Mouse (Mus musculus): Measurements from ENCODE around the gene Cdc25b. TPM values are rescaled to one million over a fixed set of nuclear protein-coding genes. Genes with fewer than 3 reads are reported as not detected.

Gene Cdc25b
- polyA plus RNA-seq, 1 experiment: 14.4 TPM

DNA sequence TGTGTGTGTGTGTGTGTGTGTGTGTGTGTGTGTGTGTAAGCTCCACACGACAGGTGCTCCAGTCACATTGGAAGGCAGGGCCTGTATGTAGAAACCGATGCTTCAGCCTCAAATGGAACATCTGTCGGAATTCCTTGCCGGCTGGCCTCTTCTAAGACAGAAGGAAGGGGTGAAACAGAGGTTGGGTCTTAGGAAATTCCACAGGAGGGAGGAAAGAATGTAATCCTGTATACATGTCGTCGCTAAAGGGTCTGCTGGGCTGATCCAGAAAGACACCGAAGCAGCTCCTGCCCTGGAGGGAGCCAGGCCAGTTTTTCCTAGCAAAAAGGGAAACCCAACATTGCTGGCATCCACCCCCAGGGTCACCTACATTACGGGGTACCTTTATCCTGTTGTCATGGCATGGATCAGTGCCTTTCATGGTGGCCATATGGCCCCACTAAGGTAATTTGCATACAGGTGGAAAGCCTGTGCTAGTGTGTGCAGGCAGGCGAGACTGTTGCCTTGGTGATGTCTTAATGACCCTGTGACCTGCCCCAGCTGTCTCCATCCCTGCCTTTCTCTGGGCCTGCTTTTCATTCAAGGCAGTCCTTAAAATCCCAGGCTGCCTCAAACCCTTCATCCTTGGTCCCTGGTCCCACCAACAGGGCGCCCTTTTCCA is 3.7 kb downstream of the Cdc25b start:
- no peak for DNase-seq (ENCODE audit: low read depth)

DNA sequence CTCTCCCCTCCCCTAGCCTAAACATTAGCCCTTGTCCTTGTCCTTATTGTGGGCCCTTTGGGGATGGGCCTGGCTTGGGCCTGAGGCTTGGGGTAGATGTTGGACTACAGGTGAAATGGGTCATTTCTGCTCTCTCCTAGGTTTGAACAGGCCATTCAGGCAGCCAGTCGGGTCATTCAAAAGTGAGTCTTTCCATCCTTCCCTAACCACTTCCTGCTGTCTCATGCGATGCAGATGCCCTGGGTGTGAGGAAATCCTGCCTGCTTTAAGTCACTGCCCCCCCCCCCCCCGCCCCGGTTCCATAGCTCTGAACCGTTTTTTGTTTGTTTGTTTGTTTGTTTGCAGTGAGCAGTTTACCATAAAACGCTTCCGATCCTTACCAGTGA is 4.2 kb downstream of the Cdc25b start:
- DNase-seq (ENCODE audit: low read depth): no peak

DNA sequence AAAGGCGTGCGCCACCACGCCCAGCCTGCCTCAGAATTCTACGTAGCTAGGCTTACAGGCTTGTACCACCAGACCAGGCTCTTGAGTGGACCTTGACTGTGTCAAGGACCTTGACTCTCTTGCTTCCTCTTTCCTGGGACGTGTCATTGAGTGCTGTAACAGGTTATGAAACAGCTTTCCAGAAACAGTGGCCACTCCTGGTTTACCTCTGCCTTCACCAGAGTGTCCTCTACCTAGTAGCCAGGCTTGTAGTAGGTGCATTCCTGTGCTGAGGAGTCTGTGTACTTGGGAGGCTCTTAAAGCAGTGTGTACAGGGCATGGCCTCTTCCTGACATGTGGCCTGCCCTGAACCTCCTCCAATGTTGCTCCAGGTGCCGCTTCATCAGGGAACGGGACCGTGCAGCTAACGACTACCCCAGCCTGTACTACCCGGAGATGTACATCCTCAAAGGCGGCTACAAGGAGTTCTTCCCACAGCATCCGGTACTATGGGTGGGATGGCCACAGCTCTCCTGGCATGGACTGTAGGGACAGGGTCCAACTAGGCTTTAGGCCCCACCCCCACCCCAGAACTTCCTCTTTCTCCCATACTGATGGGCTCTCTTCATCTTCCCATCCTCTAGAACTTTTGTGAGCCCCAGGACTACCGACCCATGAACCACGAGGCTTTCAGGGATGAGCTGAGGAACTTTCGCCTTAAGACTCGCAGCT is 10.0 kb downstream of the Cdc25b start:
- no peak for DNase-seq (ENCODE audit: low read depth)

DNA sequence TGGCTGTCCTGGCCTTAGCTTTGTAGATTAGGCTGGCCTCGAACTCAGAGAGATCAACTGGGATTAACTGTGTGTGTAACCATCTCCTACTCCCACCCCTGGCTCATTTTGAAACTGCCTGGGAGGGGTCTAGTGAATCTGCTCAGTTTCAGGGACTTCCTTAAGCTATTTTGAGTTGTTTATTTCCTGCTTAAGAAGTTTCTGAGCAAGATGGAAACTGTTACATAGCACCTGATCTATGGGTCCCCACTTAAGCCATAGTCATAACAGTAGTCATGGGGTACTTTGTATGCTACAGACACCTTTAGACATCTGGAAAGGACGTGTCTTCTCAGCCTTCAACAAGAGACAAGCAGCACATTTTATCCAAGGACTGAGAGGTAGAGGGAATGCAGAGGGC is 14.0 kb downstream of the Cdc25b start:
- DNase-seq (ENCODE audit: low read depth): no peak

DNA sequence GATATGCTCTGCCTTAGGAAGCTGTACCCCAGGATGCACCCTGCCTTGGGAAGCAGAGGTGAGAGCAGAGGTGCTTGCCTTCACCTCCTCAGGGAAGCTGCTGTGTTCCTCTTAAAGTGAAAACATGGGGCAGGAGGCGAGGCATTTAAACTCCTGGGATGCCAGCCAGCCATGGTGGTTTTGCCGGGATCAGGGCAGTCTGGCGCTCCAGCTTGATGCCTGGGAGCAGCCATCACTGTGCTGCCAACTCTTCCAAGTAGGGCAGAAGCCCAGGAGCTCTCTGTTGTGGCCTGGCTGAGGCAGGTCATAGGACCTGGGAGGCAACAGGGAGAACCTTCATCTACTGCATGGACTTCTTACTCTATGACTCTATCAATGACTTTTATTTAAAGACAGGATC is 14.5 kb downstream of the Cdc25b start:
- DNase-seq (ENCODE audit: low read depth): no peak

DNA sequence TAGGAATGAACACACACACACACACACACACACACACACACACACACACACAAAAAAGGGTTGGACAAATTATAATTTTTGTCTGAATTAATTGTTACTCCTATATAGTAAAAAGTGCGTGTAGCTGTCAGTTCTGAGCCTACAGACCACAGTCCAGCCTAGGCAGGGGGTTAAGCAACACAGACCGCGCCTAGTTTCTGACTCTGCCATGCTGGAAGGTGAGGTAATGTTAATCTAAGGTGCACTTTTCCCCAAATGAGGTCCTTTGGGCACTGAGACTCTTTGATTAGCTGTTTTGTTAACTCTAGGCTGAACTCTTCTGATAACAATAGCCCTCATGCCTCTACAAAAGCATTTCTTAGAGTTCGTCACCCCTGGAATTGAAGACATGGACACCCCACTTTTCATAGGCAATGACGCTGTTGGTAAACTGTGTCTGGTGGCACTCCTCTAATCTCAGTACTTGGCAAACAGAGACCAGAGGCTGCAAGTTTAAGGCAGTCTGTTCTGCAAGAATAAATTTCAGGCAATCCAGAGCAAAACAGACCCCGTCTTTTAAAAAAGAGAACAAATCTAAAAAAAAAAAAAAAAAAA is 17.2 kb downstream of the Cdc25b start:
- DNase-seq (ENCODE audit: low read depth): no peak

DNA sequence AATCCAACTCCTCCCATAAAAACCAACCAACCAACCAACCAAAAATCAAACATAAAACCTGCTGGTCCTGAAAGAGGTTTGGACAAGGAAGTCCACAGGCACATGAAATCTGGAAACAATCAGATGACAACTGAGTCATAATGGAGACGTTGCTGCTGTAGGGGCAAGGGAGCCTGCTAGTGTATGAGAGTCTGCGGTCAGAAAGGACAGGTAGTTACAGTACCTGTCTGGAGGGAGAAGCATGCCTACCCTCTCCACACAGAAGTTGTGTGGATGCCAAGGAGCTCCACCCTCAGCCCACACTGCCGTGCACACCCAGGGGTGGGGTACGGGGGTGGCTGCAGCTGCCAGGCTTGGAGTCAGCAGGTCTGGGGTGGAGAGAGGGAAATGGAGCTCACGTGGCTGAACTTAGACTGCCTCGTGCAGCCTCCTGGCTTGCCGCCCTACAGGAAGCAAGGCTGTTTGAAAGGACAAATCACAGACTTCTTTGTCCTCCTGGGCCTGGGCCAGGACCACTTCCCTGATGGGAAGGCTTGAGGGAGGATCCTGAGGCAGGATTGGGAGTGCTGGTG is 17.7 kb downstream of the Cdc25b start:
- no peak for DNase-seq (ENCODE audit: low read depth)

DNA sequence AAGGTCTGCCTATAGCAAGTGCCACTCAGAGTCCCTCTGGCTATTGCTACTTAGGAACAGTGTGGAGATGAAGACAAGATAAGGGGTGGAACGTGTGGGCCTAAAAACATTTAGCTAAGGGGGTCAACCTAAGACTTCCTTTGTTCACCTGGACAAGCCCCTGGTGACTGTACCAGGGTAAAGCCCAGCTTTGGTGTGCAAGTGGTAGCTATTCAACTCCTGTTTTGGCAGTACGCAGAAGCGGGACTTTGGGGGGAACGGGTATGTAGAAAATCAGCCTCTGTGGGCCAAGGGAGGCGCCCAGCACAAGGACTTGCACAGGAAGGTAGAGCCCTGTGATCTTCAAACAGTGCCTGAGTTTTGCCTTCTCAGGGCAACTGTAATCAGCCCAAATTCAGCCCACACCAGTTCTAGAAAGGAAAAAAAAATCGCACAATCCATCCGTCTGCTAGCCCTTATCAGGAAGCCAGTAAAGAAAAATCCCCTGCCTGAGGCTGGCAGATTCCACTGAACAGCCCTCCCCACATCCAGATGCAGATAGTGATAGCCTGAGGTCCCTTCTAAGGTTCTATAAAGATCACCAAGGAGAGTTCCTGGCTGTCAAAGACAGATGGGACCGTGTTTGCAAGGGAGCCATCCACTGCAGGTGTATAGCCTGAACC is 18.9 kb downstream of the Cdc25b start:
- no peak for DNase-seq (ENCODE audit: low read depth)

DNA sequence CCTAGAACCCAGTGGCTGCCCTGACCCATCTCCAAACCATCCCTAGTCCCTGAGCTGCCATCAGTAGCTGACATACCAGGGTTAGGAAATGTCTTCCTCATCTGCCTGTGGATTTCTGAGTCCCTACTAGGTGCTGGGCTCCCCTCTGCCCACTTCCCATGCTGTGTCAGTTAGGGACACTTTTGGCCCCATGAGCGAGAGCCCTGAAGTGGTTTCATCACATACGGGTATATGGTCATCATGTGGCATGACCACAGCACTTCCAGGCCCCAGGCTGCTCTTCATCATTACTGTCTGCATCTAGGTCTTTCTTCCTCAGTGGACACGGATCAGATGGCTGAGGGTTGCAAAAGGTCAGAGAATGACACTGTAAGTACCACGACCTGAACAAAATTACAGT is 20.0 kb downstream of the Cdc25b start, which contains the start of gene Ap5s1:
Ap5s1 (plus strand) TSS at position 301 of the 400 bp plus-strand sequence.
- no peak for DNase-seq (ENCODE audit: low read depth)

DNA sequence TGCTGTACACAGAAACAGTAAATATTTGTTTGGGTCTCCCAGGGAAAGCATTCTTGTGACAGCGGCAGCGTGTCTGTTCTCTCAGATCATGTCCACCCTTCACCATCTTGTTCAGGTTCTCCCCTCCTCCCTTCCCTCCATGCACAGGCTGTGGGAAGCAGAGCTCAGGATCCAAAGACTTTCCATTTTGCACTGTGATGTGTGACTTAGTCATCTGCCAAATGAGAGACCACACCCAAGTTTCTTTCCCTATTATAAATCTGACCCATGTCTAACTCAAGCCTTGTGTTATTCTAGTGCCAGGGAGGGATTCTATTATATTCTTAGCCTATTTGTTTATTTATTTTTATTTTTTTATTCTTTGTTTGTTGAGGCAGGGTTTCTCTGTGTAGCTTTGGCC is 21.6 kb downstream of the Cdc25b start:
- DNase-seq (ENCODE audit: low read depth): no peak

DNA sequence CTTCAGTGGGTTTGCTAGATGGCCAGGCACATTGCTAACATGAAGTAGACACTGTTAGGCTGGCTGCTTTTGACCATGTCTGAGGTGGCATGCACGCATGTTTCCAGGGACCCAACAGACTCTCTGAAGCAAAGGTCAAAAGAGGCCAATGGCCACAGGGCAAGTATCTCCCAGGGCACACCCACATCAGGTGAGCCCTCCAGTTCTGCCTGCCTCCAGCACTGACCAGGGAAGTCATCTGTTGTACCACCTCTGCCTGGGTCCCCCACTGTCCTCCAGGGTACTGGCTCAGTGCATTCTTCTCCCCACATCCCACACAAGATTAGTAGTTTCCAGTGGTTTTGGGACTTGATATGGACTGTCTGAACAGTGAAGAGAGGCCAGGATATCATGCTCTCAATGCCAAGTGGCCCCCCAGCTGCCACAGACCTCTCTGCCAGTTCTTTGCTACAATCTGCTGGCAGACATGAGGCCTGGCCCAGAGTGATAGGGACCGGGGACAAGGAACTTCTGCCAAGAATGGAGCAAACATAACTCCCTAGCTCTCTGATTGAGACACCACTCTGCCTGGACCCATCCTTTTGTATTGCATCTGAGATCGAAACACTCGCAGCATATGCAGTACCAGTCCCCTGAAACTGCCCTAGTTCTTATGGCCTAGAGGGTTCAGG is 22.5 kb downstream of the Cdc25b start:
- no peak for DNase-seq (ENCODE audit: low read depth)

DNA sequence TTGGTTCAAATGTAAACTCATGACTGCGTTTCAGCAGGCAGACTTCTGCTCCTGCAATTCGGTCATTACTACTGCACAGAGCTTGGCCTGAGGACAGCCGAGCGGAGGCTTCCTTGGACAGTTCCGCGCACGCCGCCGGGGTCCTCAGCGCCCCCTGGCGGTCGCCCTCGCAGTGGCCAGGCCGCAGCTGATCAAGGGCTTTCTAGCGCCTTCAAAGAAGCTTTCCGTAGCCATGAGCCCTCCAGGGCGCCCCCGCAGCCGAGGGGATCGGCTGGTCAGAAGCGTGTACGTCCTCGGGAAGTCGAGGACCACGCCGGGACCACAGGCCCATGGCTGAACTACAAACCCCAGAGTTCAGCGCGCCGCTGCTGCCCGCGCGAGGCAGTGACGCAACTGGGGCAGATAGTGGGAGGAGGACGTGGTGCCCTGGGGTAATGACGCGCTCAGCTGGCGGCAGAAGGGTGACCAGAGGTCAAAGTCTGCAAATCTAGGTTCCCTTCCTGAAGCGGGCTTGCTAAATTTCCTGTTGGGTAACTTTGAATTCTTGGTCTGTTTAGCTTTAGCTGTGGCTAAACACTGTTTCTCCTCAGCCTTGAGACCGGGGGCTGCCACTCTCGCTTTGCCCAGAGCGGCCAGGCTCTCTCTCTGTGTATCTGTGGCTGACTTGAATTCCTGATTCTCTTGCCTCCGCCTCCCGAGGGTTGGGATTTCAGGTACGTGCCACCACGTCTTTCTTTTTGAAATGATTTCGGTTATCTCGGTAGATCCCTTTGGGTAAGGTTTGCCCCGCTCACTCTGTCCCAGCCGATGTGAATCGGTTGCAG is 23.4 kb downstream of the Cdc25b start:
- DNase-seq (ENCODE audit: low read depth): no peak

DNA sequence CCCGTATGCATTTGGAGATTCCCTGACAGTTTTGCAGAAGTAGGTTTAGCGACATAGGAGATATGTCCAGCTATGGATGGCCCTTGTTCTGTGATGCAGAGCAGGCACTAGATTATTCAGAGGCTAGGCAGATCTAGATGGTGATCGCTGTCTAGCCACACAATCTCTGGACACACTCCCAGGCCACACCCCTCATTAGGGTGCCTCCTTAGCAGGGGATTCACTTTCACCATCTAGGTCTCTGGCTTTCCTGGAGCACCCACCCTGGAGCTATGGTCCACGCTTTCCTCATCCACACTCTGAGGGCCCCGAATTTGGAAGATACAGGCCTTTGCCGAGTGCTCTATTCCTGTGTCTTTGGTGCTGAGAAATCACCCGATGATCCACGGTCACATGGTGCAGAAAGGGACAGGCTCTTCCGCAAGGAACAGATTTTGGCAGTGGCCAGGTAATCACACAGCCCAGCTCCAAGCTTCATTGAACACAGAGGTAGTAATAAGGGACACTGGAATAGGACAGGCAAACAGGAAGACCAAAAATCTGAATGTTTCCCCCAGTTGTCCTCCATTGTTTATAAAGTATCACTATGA is 24.4 kb downstream of the Cdc25b start:
- DNase-seq (ENCODE audit: low read depth): no peak

DNA sequence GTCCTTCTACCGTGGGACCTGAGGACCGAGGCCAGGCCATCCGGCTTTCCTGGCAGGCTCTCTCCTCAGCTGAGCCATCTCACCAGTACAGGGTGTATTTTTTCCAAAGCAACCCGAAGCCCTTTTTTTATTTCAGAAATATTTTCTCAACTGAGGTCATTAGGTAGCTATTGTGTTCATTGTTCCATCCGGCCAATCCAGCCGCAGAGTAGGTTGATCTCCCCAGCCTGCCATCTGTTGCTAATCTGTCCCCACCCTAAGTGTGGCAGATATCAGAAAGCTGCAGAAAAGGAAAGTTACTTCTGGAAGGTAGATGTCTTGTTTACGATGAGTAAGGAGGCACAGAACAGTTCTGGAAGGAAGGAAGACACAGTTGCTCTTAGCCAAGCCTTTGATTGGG is 27.0 kb downstream of the Cdc25b start:
- no peak for DNase-seq (ENCODE audit: low read depth)

DNA sequence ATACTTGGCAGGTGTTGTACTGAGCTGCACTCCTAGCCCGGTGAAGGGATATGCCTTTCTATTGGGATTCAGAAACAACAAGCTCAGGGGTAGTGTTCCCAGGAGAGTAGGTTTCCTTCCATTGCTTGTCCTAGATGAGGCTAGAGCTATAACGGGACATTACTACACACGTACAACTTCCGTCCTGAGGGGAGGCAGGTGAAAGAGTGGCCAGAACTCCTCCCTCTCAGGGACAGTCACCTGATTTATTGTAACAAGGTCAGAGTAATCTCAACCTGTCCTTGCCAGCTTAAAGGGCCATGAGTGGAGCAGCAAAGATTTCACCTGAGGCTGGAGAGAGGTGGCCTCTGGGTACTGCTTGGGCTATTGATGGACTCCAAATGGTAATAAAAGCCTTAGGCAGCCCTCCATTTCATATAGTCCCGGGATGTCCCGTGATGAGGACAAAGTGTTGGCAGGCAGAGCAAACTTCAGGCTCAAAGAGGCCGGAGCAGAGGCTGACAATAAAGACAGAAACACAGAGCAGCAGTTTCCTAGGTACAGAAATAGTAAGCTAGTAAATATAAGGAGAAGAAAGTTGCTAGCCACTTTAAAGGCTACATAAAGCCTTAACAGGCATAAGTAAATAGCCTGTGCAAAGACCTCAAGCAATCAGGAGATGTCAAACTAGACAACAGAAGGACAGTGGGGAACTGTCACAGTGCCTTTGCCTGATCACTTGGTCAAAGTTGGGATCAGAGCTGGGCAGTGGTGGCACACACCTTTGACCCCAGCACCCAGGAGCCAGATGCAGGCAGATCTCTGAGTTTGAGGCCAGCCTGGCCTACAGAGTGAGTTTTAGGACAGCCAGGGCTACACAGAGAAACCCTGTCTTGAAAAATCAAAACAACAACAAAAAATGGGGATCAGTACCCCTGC is 29.5 kb downstream of the Cdc25b start:
- DNase-seq (ENCODE audit: low read depth): no peak

DNA sequence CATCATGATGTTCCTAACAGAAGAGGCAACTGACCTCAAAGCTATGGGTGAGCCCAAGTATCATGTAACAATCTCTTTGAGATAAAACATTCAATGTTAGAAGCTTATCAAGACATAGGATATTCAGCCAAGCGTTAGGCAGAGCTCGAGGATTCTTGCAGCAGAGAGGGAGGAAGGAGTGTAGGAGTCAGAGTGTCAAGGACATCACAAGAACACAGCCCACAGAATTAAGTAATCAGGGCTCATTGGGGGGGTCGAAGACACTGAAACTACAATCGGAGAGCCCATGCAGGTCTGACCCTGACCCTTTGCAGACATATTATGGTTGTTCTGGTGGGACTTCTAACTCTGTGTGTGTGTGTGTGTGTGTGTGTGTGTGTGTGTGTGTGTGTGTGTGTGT is 33.3 kb downstream of the Cdc25b start:
- DNase-seq (ENCODE audit: low read depth): no peak

DNA sequence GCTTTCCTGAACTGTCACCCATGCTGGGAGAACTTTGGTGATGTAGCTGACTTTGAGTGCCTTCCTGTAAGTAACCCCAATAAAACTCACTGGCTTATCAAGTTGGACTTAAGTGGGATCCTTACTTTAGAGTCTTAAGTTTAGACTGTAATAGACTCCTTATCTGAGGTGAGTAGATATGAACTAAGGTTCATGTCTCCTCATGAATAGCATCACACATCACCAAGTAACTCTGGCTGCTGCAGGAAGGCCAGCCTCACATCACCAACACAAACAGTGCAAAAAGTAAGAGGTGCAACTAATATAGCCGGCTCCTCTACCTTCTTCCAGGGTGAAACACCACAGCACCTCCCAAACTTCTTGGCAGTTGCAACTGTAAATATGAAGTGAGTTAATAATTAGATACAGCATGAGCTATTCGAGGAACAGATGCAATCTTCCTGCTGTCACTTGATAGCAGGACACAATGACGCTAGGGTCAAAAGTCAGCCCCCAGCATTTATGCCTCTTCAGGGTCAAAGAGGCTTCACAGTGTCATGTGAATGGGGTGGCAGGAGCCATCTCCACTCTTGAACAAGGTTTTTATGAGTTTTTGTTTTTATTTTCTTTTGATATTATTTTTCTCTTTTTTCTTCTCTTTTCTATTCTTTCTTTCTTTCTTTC is 35.2 kb downstream of the Cdc25b start:
- no peak for DNase-seq (ENCODE audit: low read depth)

DNA sequence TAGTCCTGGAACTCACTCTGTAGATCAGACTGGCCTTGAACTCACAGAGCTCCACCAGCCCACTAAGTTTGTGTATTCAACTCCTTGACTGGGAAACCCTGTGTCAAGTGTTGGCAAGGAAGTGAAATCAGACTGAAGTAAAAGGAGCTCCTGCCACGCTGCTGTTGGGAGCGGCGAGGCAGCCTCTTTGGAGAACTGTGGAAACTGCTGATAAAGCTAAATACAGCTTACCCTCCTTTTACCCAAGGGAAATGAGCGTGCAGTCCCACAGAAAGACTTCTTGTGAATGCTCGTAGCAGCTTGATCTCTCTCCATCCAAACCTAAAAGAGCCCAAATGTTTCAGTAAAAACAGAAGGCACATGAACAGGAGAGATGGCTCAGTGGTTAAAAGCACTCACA is 35.8 kb downstream of the Cdc25b start:
- DNase-seq (ENCODE audit: low read depth): no peak

DNA sequence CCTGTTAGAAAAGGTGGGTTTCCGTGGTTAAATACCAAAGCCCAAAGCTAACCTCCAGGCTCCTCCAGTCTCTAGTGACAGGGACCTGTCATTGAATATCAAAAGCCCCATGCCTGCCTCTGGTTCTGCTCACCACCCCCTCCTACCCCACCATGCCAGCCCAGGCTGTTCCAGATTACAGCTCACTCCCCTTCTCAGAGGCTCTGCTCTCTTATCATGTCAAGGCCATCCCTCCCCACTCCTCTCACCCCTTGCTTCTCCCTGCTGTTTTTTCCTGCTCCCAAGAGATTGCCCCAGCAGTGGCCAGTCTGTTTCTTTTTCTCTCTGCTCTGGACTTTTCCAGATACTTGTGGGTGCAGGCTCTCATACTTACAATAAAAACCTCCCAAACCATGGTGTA is 36.8 kb downstream of the Cdc25b start:
- DNase-seq (ENCODE audit: low read depth): no peak
